8 mouse cellular contexts compared by ENCODE assay signal in genomic region chr5:140336680-140337079, GRCm38 (mm10). TPM values are rescaled to one million over a fixed set of nuclear protein-coding genes. Genes with fewer than 3 reads are reported as not detected.
DNase-seq lines count a peak whose midpoint lies in the region; ATAC-seq and TF ChIP-seq lines count a peak whose summit lies in the region.
"Had no signal": no experiment of that assay in that cellular context is flagged by ENCODE, and none has a peak within 500 bp of the region (broad histone marks: within the 10 kb centered on the region; RNA-seq: fewer than 3 reads in every experiment).

No protein-coding gene starts in this region.

- TF ChIP-seq CTCF in bone marrow macrophage, adult 2 months (IDR thresholded peaks at IDR 0.05; ENCODE audit: low read depth, low read length), result peak; percentile 54
- peak; percentile 79 for TF ChIP-seq CTCF in liver, postnatal 0 days (IDR thresholded peaks at IDR 0.05; ENCODE audit: low read depth)

- intact Hi-C loops in heart, postnatal 10 days (cut with DNase I), result loop anchor here (1.0 kb wide), 1 partner anchor 498 kb away; no protein-coding TSS in a partner anchor
- intact Hi-C loops in heart, postnatal 25 days (cut with DNase I), result loop anchor here (5.0 kb wide), 1 partner anchor 56 kb away; no protein-coding TSS in a partner anchor

- no peak for TF ChIP-seq EP300 in liver, postnatal 0 days (IDR thresholded peaks at IDR 0.05; ENCODE audit: low read depth)

- H3K4me2 ChIP-seq in liver, postnatal 0 days (ENCODE audit: low read depth, low read length), result no peak overlapping the region
- H3K4me2 ChIP-seq: embryonic facial prominence, embryonic 12.5 days had no signal

- peaks cover 13% of the 10 kb centered on the region for H3K36me3 ChIP-seq in liver, postnatal 0 days (replicated peaks; ENCODE audit: insufficient read depth, low read length)

- no peaks in the 10 kb centered on the region for H3K27me3 ChIP-seq in liver, postnatal 0 days (ENCODE audit: insufficient read depth, low read length)
- H3K27me3 ChIP-seq: embryonic facial prominence, embryonic 12.5 days had no signal

- TF ChIP-seq POLR2A in bone marrow macrophage, adult 2 months (IDR thresholded peaks at IDR 0.05; ENCODE audit: borderline replicate concordance, low read depth, low read length), result no peak

- peak; percentile 20 to 59 for DNase-seq in heart, postnatal 10 days
- no peak for DNase-seq in heart, postnatal 25 days (ENCODE audit: low spot score)
- DNase-seq in right cerebral cortex, adult 2 months (ENCODE audit: low spot score in 2 of 2), result peak; percentile 18 to 32
- DNase-seq in right cerebral cortex, postnatal 36 days (ENCODE audit: low spot score in 2 of 2), result no peak
- peak; percentile 54 for DNase-seq in liver, postnatal 0 days
- DNase-seq in thymus, postnatal 14 days, result peak; percentile 50

- WGBS in liver, postnatal 0 days (ENCODE audit: insufficient replicate concordance), result 64% methylated on average over 1 of the region's 1 CpGs

- no peak overlapping the region for H3K27ac ChIP-seq in bone marrow macrophage, adult 2 months (ENCODE audit: insufficient read depth, low read depth, low read length)
- H3K27ac ChIP-seq in liver, postnatal 0 days (ENCODE audit: low read depth), result no peak overlapping the region
- H3K27ac ChIP-seq: embryonic facial prominence, embryonic 12.5 days had no signal

- H3K4me3 ChIP-seq in bone marrow macrophage, adult 2 months (ENCODE audit: insufficient read depth, low read length), result no peak overlapping the region
- H3K4me3 ChIP-seq in liver, postnatal 0 days (ENCODE audit: low read depth, low read length), result no peak overlapping the region
- H3K4me3 ChIP-seq: embryonic facial prominence, embryonic 12.5 days had no signal

- ATAC-seq in liver, postnatal 0 days, result no peak

- H3K4me1 ChIP-seq in bone marrow macrophage, adult 2 months (ENCODE audit: control insufficient read depth, insufficient read depth, low read length), result 0 out of 2 replicates have a peak, but pooled peaks cover 2% of the 10 kb centered on the region
- peaks cover 7% of the 10 kb centered on the region; the same call in 1 of the 2 replicates for H3K4me1 ChIP-seq in liver, postnatal 0 days (ENCODE audit: insufficient read depth)

- H3K9me3 ChIP-seq in liver, postnatal 0 days (ENCODE audit: low read length), result no peaks in the 10 kb centered on the region

- H3K9ac ChIP-seq in liver, postnatal 0 days (replicated peaks), result no peak overlapping the region
- H3K9ac ChIP-seq: embryonic facial prominence, embryonic 12.5 days had no signal

RNA-seq across cellular contexts. Expression of gene Mrm2, which starts 5.0 kb away (rescaled TPM):
- 10 to 100 TPM in 1 of 2 experiments, 1 to 10 TPM in 1; 8.4 to 11.6 TPM for total RNA-seq in heart, postnatal 10 days (2021)
- 10 to 100 TPM; 11.0 to 12.8 TPM for total RNA-seq in heart, postnatal 25 days (2021)
- 6.5 and 8.6 TPM in 2 replicates for polyA plus RNA-seq in bone marrow macrophage, adult 2 months (2012; ENCODE audit: insufficient read depth, insufficient read length, missing spikeins)
- polyA plus RNA-seq in liver, postnatal 0 days (2015; fragmentation: Nextera tagmentation; extraction: Ambion mirVana), result 7.2 and 8.1 TPM in 2 replicates

RNA-seq across cellular contexts. Expression of gene Nudt1, which starts 15.2 kb away (rescaled TPM):
- total RNA-seq in heart, postnatal 10 days (2021), result 10 to 100 TPM; 11.1 to 11.8 TPM
- 10 to 100 TPM in 1 of 2 experiments, 1 to 10 TPM in 1; 9.5 to 11.2 TPM for total RNA-seq in heart, postnatal 25 days (2021)
- polyA plus RNA-seq in bone marrow macrophage, adult 2 months (2012; ENCODE audit: insufficient read depth, insufficient read length, missing spikeins), result 11.8 and 12.9 TPM in 2 replicates
- polyA plus RNA-seq in liver, postnatal 0 days (2015; fragmentation: Nextera tagmentation; extraction: Ambion mirVana), result 18.1 and 18.6 TPM in 2 replicates

RNA-seq across cellular contexts. Expression of gene Mad1l1, which starts 15.3 kb away (rescaled TPM):
- 10 to 100 TPM; 16.5 to 21.2 TPM for total RNA-seq in heart, postnatal 10 days (2021)
- 10 to 100 TPM; 10.0 to 11.0 TPM for total RNA-seq in heart, postnatal 25 days (2021)
- 16.5 and 18.0 TPM in 2 replicates for polyA plus RNA-seq in bone marrow macrophage, adult 2 months (2012; ENCODE audit: insufficient read depth, insufficient read length, missing spikeins)
- polyA plus RNA-seq in liver, postnatal 0 days (2015; fragmentation: Nextera tagmentation; extraction: Ambion mirVana), result 16.4 and 17.0 TPM in 2 replicates

RNA-seq across cellular contexts. Expression of gene Snx8, which starts 52.4 kb away (rescaled TPM):
- total RNA-seq in heart, postnatal 10 days (2021), result 10 to 100 TPM; 17.0 to 18.2 TPM
- 10 to 100 TPM; 12.5 to 14.0 TPM for total RNA-seq in heart, postnatal 25 days (2021)
- polyA plus RNA-seq in bone marrow macrophage, adult 2 months (2012; ENCODE audit: insufficient read depth, insufficient read length, missing spikeins), result 131 and 136 TPM in 2 replicates
- 11.4 and 12.1 TPM in 2 replicates for polyA plus RNA-seq in liver, postnatal 0 days (2015; fragmentation: Nextera tagmentation; extraction: Ambion mirVana)

Comparison
In these comparisons a context has a peak if more than half of its experiments do, and no peak if none do; other contexts are left out.
1. DNase-seq: peak in heart, postnatal 10 days (2 of 2), right cerebral cortex, adult 2 months (2 of 2), liver, postnatal 0 days (single experiment) and thymus, postnatal 14 days (single experiment); none in heart, postnatal 25 days (single experiment) and right cerebral cortex, postnatal 36 days (0 of 2).